Mouse (Mus musculus): ENCODE results near the gene Atl3.
"Not testable (repeated sequence)": the region's sequence is repeated elsewhere in the genome, so short reads cannot be mapped to it uniquely, and the experiment has no call there.

Gene Atl3

GRCm38 (mm10) chr19:7496070-7496469, 2.2 kb downstream of the Atl3 start:
- in situ Hi-C loops (cut with MboI; ENCODE audit: low sequenced_read_pairs), result not testable (repeated sequence)

GRCm38 (mm10) chr19:7498816-7499215, 5.0 kb downstream of the Atl3 start:
- in situ Hi-C loops (cut with MboI; ENCODE audit: low sequenced_read_pairs), result no loop called here

GRCm38 (mm10) chr19:7500701-7501100, 6.9 kb downstream of the Atl3 start:
- in situ Hi-C loops (cut with MboI; ENCODE audit: low sequenced_read_pairs), result no loop called here

- in situ Hi-C loops (cut with MboI; ENCODE audit: low sequenced_read_pairs), result no loop called here
Measured at GRCm38 (mm10) chr19:7502432-7502831, 8.6 kb downstream of the Atl3 start.

- in situ Hi-C loops (cut with MboI; ENCODE audit: low sequenced_read_pairs), result no loop called here
Measured at GRCm38 (mm10) chr19:7506321-7506720, 12.5 kb downstream of the Atl3 start.

GRCm38 (mm10) chr19:7508026-7508425, 14.2 kb downstream of the Atl3 start:
- in situ Hi-C loops (cut with MboI; ENCODE audit: low sequenced_read_pairs), result no loop called here

- in situ Hi-C loops (cut with MboI; ENCODE audit: low sequenced_read_pairs), result no loop called here
Measured at GRCm38 (mm10) chr19:7516437-7516836, 22.6 kb downstream of the Atl3 start.

- in situ Hi-C loops (cut with MboI; ENCODE audit: low sequenced_read_pairs), result no loop called here
Measured at GRCm38 (mm10) chr19:7521619-7522018, 27.8 kb downstream of the Atl3 start.

GRCm38 (mm10) chr19:7522856-7523255, 29.0 kb downstream of the Atl3 start:
- in situ Hi-C loops (cut with MboI; ENCODE audit: low sequenced_read_pairs), result no loop called here

GRCm38 (mm10) chr19:7523292-7523691, 29.5 kb downstream of the Atl3 start:
- in situ Hi-C loops (cut with MboI; ENCODE audit: low sequenced_read_pairs), result no loop called here

GRCm38 (mm10) chr19:7523781-7524180, 29.9 kb downstream of the Atl3 start:
- in situ Hi-C loops (cut with MboI; ENCODE audit: low sequenced_read_pairs), result no loop called here

- in situ Hi-C loops (cut with MboI; ENCODE audit: low sequenced_read_pairs), result no loop called here
Measured at GRCm38 (mm10) chr19:7524879-7525278, 31.0 kb downstream of the Atl3 start.

- in situ Hi-C loops (cut with MboI; ENCODE audit: low sequenced_read_pairs), result no loop called here
Measured at GRCm38 (mm10) chr19:7528639-7529428, 35.0 kb downstream of the Atl3 start.

GRCm38 (mm10) chr19:7531906-7532305, 38.1 kb downstream of the Atl3 start:
- in situ Hi-C loops (cut with MboI; ENCODE audit: low sequenced_read_pairs), result loop anchor here (10.0 kb wide), 1 partner anchor 63 kb away; no protein-coding TSS in a partner anchor

- in situ Hi-C loops (cut with MboI; ENCODE audit: low sequenced_read_pairs), result loop anchor here (10.0 kb wide), 1 partner anchor 61 kb away; no protein-coding TSS in a partner anchor
Measured at GRCm38 (mm10) chr19:7533891-7534290, 40.1 kb downstream of the Atl3 start.

GRCm38 (mm10) chr19:7548924-7549323, 55.1 kb downstream of the Atl3 start:
- in situ Hi-C loops (cut with MboI; ENCODE audit: low sequenced_read_pairs), result no loop called here

GRCm38 (mm10) chr19:7551550-7552300, 57.9 kb downstream of the Atl3 start:
- in situ Hi-C loops (cut with MboI; ENCODE audit: low sequenced_read_pairs), result no loop called here

GRCm38 (mm10) chr19:7552301-7552673, 58.4 kb downstream of the Atl3 start:
- in situ Hi-C loops (cut with MboI; ENCODE audit: low sequenced_read_pairs), result no loop called here

GRCm38 (mm10) chr19:7553441-7553840, 59.6 kb downstream of the Atl3 start:
- in situ Hi-C loops (cut with MboI; ENCODE audit: low sequenced_read_pairs), result no loop called here

GRCm38 (mm10) chr19:7554881-7555280, 61.0 kb downstream of the Atl3 start:
- in situ Hi-C loops (cut with MboI; ENCODE audit: low sequenced_read_pairs), result no loop called here

GRCm38 (mm10) chr19:7556641-7557040, 62.8 kb downstream of the Atl3 start:
- in situ Hi-C loops (cut with MboI; ENCODE audit: low sequenced_read_pairs), result no loop called here

GRCm38 (mm10) chr19:7557328-7557822, 63.5 kb downstream of the Atl3 start, which contains the start of gene Pla2g16:
Pla2g16 (plus strand) TSS chr19:7557459.
- in situ Hi-C loops (cut with MboI; ENCODE audit: low sequenced_read_pairs), result no loop called here
